Mouse (Mus musculus): ENCODE measurements around the gene Zranb3.

Gene Zranb3

DNA sequence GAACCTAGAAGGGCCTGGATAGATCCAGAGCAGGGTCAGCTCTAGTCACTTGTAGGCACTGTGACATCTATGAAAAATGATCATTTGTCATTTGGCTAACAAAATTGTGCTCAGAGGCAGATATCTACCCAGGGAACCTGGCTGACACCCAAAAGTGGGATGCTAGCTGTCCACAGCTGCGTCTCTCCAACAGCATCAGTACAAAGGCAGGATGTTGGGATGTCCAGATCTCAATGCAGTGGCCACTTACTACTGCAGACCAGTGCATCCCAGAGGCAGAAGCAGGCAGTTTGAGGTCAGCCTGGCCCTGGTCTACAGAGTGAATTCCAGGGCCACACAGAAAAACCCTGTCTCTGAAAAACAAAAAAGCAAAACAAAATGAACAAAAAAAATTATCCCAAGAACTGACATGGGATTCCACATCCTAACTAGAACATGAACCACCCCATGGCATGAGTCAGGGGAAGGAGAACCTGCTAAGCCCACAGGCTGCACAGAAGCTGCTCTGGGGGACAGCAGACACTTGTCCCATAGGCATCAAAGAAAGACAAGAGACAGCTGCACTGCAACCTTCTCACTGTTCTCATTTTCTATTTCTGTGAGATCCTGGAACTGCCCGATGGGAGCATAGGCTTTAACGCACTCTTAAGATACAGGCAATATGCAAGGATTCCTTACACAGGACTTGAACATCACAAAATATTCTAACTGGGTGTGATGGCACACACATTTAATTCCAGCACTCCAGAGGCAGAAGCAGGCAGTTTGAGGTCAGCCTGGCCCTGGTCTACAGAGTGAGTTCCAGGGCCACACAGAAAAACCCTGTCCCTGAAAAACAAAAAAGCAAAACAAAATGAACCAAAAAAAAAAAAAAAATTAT, 156.9 kb downstream of the Zranb3 start:
- no peak for DNase-seq (ENCODE audit: low spot score)

DNA sequence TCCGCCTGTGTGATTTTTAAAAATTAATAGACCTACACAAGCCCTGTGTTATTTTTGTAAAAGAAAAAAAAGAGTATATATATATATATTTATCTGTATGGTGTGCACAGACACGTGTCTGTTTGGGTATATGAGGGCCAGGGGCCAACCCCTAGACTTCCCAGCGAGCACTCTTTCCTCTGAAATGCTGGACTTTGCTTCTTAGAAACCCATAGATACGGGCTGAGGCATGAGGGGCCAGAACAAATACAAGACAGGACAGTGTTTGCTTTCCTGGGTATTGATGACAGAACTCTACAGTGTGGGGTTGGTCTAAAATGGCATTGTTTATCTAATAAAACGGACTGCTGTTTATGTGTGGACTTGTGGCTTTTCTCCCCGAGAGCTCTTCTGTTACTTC, 159.3 kb downstream of the Zranb3 start:
- DNase-seq (ENCODE audit: low spot score): no peak

GRCm38 (mm10) chr1:127942231-127942630, 160.6 kb downstream of the Zranb3 start:
- DNase-seq (ENCODE audit: low spot score): no peak

- no peak for DNase-seq (ENCODE audit: low spot score)
Observed at GRCm38 (mm10) chr1:127937277-127937676, 165.6 kb downstream of the Zranb3 start.

- no peak for DNase-seq (ENCODE audit: low spot score)
Observed at GRCm38 (mm10) chr1:127934322-127934721, 168.5 kb downstream of the Zranb3 start.

DNA sequence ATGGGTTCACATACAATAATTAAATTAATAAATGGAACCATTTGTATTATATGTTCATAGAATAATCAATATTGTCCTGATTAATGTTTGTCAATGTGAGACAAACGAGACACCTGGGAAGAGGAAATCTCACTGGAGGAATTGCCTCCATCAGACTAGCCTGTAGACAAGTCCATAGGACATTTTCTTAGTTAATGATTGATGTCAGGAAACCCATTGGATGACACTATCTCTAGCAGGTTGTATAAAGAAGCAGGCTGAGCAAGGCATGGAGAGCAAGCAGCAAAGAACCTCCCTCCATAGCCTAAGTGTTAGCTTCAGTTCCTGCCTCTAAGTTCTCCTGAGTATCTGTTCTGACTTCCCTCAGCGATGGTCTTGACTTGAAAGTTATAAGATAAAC, 169.4 kb downstream of the Zranb3 start:
- DNase-seq (ENCODE audit: low spot score): no peak

DNA sequence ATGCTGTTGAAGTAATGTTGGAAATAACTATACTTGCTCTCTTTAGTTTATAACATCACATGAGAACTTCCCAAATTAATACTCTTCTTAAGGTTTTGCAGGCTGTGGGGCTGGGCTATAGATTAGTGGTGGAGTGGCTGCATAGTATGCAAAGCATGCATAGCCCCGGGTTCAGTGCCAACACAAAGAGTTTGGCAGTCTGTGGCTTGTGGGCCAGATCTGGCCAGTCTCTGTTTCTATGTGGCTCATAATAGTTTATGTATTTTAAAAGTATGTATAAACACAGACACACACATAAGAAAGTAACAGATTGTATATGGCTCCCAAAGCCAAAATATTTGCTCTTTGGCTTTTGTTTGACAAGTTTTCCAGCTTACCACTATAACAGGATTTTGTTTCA, 187.0 kb downstream of the Zranb3 start:
- DNase-seq (ENCODE audit: low spot score): no peak

DNA sequence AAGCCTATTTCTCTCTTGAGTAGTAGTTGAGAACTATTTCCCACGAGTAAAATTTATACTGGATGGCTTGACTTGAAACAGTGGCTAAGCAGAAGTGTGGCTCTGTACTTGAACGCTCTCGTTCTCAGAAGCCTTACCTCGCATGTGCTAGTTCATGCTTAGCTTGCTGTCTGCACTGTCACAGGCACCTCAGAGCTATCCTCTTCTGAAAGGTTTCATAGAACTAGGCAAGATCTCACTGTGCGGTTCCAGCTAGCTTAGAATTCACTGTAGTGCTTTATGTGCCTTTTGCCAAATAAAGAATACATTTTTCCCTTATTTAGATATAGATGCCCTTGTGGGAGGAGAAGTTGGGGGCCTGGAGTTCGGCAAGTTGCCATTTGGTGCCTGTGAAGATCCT, 187.5 kb downstream of the Zranb3 start:
- DNase-seq (ENCODE audit: low spot score): no peak

DNA sequence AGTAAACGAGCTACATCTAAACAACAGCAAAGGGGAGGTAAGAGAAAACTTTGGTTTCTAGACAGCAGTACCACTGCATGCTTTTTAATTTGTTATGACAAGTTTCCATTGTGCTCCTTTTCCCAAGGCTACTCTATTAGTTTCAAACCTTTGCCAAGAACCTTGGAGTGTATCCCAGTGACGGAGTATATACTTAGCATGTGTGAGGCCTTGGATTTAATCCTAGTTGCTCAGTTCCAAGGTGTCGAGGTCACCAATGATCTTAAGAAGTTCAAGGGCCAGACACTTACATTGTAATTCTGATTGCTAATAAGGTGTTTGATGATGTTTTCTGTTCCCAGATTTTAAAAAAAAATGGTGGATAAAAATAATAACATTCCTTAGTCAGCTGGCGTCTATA, 189.7 kb downstream of the Zranb3 start:
- no peak for DNase-seq (ENCODE audit: low spot score)

DNA sequence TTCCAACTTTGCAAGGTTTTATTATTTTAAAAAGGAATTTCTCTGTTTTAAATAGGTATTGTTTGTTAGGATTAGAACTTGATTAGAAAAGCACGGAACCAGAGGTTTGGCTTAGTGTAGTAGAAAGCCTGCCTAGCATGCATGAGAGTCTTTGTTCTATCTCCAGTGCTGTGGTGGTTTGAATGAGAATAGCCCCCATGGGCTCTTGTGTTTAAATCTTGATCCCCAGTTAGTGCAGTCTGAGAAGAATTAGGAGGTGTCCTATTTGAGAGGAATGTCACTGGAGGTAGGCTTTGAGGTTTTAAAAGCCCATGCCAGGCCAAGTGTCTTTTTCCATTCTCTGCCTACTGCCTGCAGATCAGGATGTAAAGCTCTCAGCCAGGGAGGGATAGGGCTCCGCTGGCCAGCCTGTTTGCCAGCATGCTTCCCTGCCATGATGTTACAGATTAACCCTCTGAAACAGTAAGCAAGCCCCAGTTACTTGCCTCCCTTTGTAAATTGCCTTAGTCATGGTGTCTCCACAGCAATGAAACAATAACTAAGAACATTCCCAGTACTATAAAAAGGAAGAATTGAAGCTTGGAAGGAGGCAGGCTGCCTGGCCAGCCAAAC, 198.0 kb downstream of the Zranb3 start:
- no peak for DNase-seq (ENCODE audit: low spot score)
